Mouse (Mus musculus) adrenal gland, adult 2 months (tissue): ENCODE results near the gene Fuca1. TPM values are rescaled to one million over a fixed set of nuclear protein-coding genes. Genes with fewer than 3 reads are reported as not detected.
A peak's percentile ranks its signal among the peaks of the same experiment; 100 is the strongest.
"Not testable (repeated sequence)": the region's sequence is repeated elsewhere in the genome, so short reads cannot be mapped to it uniquely, and the experiment has no call there.

Source experiments
- DNase-seq: peaks from one replicate; pipeline ENCODE4 v3.0.0; 2021
- polyA plus RNA-seq: library from polyadenylated mRNA; depleted of rRNA; stranded (reverse); fragments of >200 nt; gene quantifications from 2 replicates; pipeline ENCODE4 v1.2.3, GENCODE M21; 2012
- total RNA-seq, 2 experiments: library from RNA; stranded (reverse); gene quantifications; 2 replicates each; pipeline ENCODE4 v1.2.3; 2021

Gene Fuca1
- total and polyA plus RNA-seq, 3 experiments: 35.2 to 86.3 (median 82.7) TPM

DNA sequence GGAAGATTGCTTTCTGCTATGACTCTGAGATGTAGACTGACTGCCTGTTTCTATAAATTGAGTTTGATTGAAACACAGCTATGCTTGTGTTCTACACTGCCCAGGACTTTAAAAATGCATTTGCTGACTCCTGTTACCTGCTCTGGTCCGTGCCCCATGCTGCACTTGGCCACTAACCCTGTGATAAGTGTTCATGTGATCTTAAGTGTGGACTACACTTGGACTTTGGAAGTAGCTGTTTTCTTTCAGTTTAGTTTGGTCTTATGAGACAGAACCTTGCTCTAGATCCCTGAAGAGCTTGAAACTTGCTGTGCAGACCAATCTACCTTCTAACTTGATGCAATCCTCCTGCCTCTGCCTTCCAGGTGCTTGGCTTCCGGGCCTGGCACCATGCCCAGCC lies 3.9 kb downstream of the Fuca1 start:
- no peak for DNase-seq

GRCm38 (mm10) chr4:135925341-135925740 lies 4.8 kb downstream of the Fuca1 start:
- DNase-seq: no peak

GRCm38 (mm10) chr4:135926195-135926808 lies 5.8 kb downstream of the Fuca1 start:
- DNase-seq: no peak

GRCm38 (mm10) chr4:135926861-135927260 lies 6.3 kb downstream of the Fuca1 start:
- no peak for DNase-seq

- DNase-seq: no peak
These were observed 7.8 kb downstream of the Fuca1 start for GRCm38 (mm10) chr4:135928376-135928775.

DNA sequence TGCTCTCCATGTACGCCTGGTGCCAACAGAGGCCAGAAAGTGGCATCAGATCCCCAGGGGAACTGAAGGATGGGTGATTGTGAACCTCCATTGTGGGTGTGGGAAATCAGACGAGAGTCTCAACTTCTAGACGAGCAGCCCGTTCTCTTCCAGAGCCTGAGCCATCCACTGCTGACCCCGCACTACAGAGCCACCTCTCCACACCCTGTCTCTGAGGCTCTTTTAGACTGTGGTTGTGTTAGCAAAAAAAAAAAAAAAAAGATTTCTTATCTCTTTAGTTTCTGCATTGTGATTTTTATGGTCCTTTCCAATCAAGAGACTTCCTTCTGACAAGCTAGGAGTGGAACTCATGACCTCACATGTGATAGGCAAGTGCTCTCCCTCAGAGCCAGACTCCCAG lies 8.9 kb downstream of the Fuca1 start:
- DNase-seq: no peak

GRCm38 (mm10) chr4:135929828-135930227 lies 9.3 kb downstream of the Fuca1 start:
- no peak for DNase-seq

- DNase-seq: no peak
These were observed 9.7 kb downstream of the Fuca1 start for GRCm38 (mm10) chr4:135930239-135930638.

DNA sequence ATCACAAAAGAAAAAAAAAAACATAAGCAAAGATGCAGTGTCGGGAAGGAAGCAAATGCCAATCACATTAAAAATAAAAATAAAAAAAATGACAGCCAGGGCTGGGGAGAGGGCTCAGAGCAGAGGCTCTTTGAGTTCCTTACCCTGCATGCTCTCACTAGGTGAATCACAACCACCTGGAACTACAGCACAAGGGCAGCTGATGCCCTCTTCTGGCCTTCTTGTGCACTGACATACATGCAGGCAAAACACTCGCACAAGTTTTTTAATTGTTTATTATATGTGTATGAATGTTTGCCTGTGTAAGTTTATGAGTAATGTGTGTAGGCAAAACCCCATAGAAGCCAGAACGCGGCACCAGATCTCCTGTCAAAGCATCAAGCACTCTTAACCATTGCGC lies 11.3 kb downstream of the Fuca1 start:
- no peak for DNase-seq

GRCm38 (mm10) chr4:135934708-135935500 lies 14.4 kb downstream of the Fuca1 start:
- no peak for DNase-seq

- DNase-seq: no peak
These were observed 15.0 kb downstream of the Fuca1 start for GRCm38 (mm10) chr4:135935502-135935901.

DNA sequence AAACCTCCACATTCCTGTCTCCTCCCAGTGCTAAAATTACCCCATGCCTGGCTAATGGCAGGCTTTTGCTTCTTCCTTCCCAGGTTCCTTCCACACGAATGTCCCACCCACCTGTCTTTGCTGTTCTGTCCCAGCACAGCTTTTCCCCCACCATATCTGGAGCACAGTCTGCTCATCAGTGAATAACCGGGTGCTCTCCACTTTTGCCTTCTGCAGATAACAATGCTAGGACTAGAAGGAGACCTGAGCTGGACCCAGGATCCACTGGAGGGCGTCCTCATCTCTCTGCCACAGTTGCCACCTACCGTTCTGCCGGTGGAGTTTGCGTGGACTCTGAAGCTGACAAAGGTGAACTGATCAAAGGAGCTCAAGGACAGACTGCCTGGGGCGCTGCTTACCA lies 18.3 kb downstream of the Fuca1 start:
- no peak for DNase-seq

DNA sequence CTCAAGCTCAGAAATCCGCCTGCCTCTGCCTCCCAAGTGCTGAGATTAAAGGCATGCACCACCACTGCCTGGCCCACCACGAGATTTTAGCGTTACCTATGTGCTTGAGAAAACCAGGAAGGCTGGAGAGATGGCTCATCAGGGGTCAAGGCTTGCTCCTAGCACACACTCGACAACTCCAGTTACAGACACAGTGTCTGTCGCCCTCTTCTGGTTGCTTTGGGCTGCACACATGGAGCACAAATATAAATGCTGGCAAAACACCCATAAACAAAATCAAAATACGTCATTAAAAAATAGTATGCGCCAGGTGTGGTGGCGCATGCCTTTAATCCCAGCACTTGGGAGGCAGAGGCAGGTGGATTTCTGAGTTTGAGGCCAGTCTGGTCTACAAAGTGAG lies 20.5 kb downstream of the Fuca1 start:
- not testable (repeated sequence) for DNase-seq

DNA sequence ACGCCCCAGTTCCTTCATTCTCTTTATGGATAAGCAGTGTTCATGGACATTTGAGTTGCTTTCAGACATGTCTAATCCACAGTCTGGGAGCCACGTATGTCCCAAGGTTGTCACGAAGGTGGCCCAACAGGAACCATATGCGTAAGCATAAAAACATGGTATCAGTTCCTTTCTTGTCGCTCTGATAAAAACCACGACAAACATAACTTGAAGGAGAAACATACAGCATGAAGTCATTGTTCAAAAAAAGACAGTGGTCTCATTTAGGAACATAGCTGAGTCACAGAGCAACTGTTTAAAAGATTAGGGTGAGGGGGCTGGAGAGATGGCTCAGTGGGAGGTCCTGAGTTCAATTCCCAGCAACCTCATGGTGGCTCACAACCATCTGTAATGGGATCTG lies 21.7 kb downstream of the Fuca1 start:
- DNase-seq: no peak

DNA sequence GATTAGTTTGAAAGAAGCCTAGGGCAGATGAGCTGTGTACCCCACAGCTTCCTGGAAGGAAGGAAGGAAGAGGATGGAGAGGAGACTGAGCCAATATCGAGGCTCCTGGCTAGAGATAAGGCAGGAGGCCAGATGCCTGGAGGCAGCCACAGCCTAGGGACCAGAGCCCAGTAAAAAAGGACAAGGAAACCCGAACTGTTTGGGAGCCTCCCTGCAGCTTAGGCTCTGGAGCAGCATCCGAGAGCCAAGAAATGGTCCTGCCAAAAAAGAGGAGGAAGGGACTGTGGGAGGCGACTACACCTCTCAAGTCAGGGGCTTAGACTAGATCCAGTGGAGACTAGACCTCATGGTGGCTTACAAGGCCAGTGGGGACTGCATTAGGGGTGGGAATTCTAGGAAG lies 22.9 kb downstream of the Fuca1 start:
- DNase-seq: no peak

GRCm38 (mm10) chr4:135945706-135946105 lies 25.2 kb downstream of the Fuca1 start:
- DNase-seq: no peak

DNA sequence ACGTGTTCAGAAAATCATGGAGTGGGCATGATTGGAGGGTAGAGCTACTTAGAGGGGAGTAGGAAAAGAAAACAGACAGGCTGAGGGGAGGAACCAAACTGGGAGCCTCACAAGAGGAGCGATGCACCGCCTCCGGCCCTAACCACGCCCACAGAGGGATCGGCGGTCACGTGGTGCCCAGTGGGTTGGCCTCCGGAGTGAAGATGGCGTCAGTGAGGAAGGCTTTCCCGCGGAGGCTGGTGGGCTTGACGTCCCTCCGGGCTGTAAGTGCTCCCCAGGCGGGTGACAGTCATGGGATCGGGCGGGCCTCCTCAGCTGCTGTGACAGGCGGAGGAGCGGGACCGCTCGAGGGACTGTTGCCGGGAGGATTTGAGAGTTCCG lies 25.7 kb downstream of the Fuca1 start, which contains the start of gene Hmgcl:
Gene Hmgcl, plus strand, starts transcription at position 171 of the 381 bp plus-strand sequence.
- DNase-seq: peak; percentile 96

DNA sequence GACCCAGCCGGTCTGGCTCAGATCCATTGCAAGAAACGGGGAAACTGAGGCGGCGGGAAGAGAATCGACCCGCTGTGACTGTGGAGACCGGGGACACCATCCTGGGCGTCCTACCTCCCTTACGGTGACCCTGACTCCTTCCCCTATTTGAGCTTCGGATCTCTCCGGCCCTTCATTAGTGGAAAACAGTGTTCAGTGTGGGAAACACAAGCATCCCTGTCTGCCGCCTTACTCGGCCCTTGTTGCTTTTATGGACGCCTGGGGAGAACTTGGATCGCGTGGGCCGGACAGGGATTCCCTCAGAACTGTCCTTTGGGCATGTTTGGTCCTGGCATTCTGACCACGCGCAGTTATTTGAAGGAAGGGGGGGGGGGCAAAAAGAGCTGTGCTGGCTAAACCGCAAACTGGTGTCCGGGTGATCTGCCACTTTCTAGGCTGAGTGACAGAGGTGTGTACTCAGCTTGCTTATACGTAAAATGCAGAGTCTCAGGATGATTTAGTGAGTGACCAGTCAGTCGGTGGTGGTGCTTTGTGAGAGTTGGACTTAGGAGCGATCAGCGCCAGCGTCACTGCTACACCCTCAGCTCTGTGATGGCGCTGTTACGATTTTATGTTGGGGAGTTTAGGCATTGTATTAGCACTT lies 26.2 kb downstream of the Fuca1 start:
- DNase-seq: no peak

- no peak for DNase-seq
These were observed 27.6 kb downstream of the Fuca1 start for GRCm38 (mm10) chr4:135948142-135948541.

GRCm38 (mm10) chr4:135949475-135949874 lies 28.9 kb downstream of the Fuca1 start:
- DNase-seq: no peak

DNA sequence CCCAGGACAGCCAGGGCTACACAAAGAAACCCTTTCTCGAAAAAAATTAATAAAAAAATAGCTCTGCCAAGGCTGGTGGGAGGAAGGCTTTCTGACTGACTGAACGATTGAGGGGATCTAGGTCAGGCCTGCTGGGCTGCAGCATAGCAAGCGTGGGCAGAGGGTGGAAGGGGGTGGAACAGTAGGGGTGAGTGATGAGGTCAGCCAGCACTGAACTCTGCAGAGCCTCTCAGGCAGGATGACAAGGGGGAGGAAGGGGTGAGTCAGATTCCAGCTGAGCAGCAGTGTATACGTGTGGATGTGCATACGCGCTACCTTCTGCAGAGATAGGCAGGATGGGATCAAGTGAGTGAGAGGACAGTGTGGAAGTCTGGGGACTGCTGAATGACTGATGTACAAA lies 29.4 kb downstream of the Fuca1 start:
- no peak for DNase-seq

- no peak for DNase-seq
These were observed 29.8 kb downstream of the Fuca1 start for GRCm38 (mm10) chr4:135950365-135950764.

- DNase-seq: no peak
These were observed 31.0 kb downstream of the Fuca1 start for GRCm38 (mm10) chr4:135951505-135951904.
